Mouse (Mus musculus) bone marrow, adult 2 months (tissue): ENCODE measurements around the gene Crhbp.

Source experiments
- CTCF ChIP-seq: fragments of 200-500 bp; IDR thresholded peaks from 2 replicates; pipeline ENCODE4 v1.5.1; 2011; ENCODE audit warnings: low read length, control low read depth; ENCODE audit not compliant: control insufficient read depth, insufficient read depth
- POLR2A ChIP-seq: fragments of 200-500 bp; IDR thresholded peaks from 2 replicates; pipeline ENCODE4 v1.6.1; 2011; ENCODE audit warnings: low read depth, mild to moderate bottlenecking, control low read depth, low read length, borderline replicate concordance; ENCODE audit not compliant: control insufficient read depth

GRCm38 (mm10) chr13:95393242-95393641 lies 51.5 kb downstream of the Crhbp start:
- TF ChIP-seq POLR2A (no peak), CTCF (no peak)
